Mouse (Mus musculus): ENCODE measurements around the gene Acsf3. TPM values are rescaled to one million over a fixed set of nuclear protein-coding genes. Genes with fewer than 3 reads are reported as not detected.

Gene Acsf3
- 17.5 TPM for polyA plus RNA-seq (2015; fragmentation: Illumina TruSeq; extraction: RNeasy Lipid Tissue Mini Kit (QIAGEN cat#74804); ENCODE audit: low read depth, low replicate concordance)

GRCm38 (mm10) chr8:122775285-122776155, at the start of gene Acsf3:
Gene Acsf3, plus strand, starts transcription at chr8:122775486.

DNA sequence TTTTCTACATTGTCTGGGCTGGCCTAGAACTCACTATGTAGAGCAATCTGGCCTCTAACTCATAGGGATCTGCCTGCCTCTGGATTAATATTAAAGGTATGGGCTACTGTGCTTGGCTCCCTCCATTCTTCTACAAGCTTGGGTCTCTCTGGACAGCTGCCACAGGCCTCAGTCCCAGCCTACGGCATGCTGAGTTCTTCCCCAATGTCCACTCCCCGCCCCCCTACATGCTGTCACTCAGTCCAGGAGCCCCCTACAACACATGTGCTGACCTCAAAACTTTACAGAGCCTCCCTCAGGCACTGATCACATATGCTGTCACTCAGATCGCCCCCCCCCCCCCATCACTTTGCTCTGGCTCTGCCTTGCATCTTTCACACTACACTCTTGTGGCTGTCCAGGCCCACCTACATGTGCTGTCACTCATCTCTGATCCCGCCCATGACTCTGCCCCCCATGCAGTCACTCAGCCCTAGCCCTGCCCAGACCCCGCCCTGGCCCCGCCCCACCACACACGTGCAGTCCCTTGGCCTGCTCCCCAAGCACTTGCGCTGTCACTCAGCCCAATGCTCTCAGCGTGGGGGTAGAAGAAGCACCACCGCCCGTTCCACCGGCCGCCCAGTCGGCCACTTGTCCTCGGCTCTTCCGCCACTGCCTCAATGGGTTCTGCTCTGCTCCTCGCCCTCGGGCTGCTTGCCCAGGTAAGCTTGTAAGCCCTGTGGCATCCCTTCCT, 72.7 kb downstream of the Acsf3 start, which contains the start of gene Cdh15:
Gene Cdh15 (plus strand): TSS at position 138 of the 733 bp plus-strand sequence.

Other genes starting within 250 kb of the Acsf3 start
- 3.5 TPM for gene Piezo1, start 224.2 kb upstream of the Acsf3 start, polyA plus RNA-seq (2015; fragmentation: Illumina TruSeq; extraction: RNeasy Lipid Tissue Mini Kit (QIAGEN cat#74804); ENCODE audit: low read depth, low replicate concordance)
- 0.95 TPM for gene Cdt1, start 207.5 kb upstream of the Acsf3 start, polyA plus RNA-seq (2015; fragmentation: Illumina TruSeq; extraction: RNeasy Lipid Tissue Mini Kit (QIAGEN cat#74804); ENCODE audit: low read depth, low replicate concordance)
- 61.8 TPM for gene Aprt, start 198.6 kb upstream of the Acsf3 start, polyA plus RNA-seq (2015; fragmentation: Illumina TruSeq; extraction: RNeasy Lipid Tissue Mini Kit (QIAGEN cat#74804); ENCODE audit: low read depth, low replicate concordance)
- 4.9 TPM for gene Galns, start 164.0 kb upstream of the Acsf3 start, polyA plus RNA-seq (2015; fragmentation: Illumina TruSeq; extraction: RNeasy Lipid Tissue Mini Kit (QIAGEN cat#74804); ENCODE audit: low read depth, low replicate concordance)
- 100 TPM for gene Trappc2l, start 163.8 kb upstream of the Acsf3 start, polyA plus RNA-seq (2015; fragmentation: Illumina TruSeq; extraction: RNeasy Lipid Tissue Mini Kit (QIAGEN cat#74804); ENCODE audit: low read depth, low replicate concordance)
- not detected for gene Pabpn1l, start 152.7 kb upstream of the Acsf3 start, polyA plus RNA-seq (2015; fragmentation: Illumina TruSeq; extraction: RNeasy Lipid Tissue Mini Kit (QIAGEN cat#74804); ENCODE audit: low read depth, low replicate concordance)
- 15.0 TPM for gene Cbfa2t3, start 76.4 kb upstream of the Acsf3 start, polyA plus RNA-seq (2015; fragmentation: Illumina TruSeq; extraction: RNeasy Lipid Tissue Mini Kit (QIAGEN cat#74804); ENCODE audit: low read depth, low replicate concordance)
- gene Cdh15, start 72.5 kb downstream of the Acsf3 start, polyA plus RNA-seq (2015; fragmentation: Illumina TruSeq; extraction: RNeasy Lipid Tissue Mini Kit (QIAGEN cat#74804); ENCODE audit: low read depth, low replicate concordance) = 1.3 TPM